Mouse (Mus musculus) adrenal gland, adult (tissue): ENCODE measurements around the gene Fam222b.
"Not testable (repeated sequence)": the region's sequence is repeated elsewhere in the genome, so short reads cannot be mapped to it uniquely, and the experiment has no call there.

Source experiments
- DNase-seq, 2 experiments: peaks; one replicate each; pipeline ENCODE4 v3.0.0; 2022 to 2023; ENCODE audit warnings: low spot score in 1 of 2; ENCODE audit not compliant: inconsistent age in 2 of 2

The Fam222b gene

DNA sequence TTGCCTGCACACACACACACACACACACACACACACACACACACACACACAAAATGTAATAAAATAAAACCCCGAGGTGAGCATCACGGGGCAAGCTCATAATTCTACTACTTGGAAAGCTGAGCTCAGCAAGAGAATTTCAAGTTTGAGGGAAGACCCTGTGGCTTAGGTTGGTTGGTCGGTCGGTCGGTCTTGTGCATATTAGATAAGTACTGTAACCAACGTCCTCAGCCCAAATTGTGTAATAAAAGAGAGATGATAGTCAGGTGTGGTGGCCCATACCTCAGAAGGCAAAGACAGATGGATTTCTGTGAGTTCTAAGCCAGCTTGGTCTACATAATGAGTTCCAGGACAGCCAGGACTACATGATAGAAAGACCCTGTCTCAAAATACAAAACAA is 39.5 kb downstream of the Fam222b start:
- no peak for DNase-seq

DNA sequence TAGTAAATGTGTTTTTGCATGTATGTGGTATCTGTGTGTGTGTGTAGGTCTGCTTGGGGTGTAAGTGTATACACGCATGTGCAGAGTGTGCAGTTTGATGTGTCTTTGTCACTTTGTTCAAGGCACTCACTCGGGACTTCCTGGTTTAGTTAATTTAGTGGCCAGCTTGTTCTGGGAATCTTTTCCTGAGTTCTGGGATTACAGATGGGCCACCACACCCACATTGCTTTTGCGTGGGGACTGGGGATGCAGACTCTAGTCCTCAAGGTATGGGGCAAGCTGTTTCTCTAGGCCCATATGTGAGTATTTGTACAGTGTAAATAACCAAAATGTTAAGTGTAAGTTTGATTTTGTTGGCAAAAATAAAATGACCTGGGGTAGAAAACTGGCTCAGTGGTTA is 39.9 kb downstream of the Fam222b start:
- no peak for DNase-seq

DNA sequence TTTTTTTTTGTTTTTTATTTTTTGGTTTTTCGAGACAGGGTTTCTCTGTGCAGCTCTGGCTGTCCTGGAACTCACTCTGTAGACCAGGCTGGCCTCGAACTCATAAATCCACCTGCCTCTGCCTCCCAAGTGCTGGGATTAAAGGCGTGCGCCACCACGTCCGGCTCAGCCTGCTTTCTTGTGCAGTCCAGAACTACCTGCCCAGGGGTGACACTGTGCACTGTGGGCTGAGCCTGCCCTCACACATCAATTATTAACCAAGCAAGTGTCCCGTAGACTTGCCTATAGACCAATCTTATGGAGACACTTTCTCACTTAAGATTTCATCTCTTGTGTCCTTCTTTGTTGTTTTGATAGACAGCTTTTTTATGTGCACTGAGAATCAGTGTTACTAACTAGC is 40.9 kb downstream of the Fam222b start:
- not testable (repeated sequence) for DNase-seq

DNA sequence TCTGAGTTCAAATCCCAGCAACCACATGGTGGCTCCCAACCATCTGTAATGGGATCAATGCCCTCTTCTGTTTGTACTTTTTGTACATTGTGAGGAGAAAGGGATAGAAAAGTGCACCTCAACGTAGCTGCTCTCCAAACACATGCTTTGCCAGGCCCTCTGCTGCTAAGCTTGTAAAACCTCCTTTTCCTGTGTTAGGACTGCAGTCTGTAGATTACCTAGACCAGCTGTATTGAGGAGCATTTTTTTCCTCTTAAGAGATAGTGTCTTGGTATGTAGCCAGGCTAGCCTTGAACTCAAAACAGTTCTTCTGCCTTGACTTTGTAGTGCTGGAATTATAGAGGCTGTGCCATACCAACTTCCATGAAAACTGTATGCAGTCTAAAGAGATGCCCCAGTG is 41.7 kb downstream of the Fam222b start:
- no peak for DNase-seq

DNA sequence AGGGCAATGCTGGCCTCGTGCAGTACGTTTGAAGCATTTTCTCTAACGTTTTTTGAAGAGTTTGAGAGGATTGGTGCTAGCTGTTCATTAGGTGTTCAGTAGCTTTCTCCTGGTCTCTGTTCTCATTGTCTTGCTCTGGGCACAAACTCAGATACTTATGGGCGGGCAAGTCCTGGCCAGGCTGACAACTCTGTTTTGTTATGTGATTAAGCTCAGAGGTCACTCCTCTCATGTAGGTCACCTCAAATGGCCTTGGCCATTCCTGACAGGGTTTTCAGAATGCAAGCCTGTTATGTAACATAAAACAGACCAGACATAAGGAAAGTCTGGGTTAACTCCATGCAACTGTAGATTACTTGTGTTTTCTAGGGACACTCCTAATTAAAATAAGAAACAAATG is 43.1 kb downstream of the Fam222b start:
- peak; percentile 45 to 84 for DNase-seq

DNA sequence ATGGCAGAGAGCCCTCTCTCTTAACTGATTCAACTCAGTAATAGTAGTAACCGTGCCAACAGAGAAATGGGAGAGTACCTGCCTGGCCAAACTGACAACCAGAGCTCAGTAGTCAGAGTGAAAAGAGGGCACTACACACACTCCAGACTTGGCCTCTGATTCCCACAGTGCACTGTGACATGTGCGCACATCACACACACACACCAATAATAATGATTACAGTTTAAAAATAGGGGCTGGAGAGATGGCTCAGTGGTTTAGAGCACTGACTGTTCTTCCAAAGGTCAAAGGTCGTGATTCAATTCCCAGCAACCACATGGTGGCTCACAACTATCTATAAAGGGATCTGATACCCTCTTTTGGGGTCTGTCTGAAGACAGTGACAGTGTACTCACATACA is 43.6 kb downstream of the Fam222b start:
- DNase-seq = no peak

DNA sequence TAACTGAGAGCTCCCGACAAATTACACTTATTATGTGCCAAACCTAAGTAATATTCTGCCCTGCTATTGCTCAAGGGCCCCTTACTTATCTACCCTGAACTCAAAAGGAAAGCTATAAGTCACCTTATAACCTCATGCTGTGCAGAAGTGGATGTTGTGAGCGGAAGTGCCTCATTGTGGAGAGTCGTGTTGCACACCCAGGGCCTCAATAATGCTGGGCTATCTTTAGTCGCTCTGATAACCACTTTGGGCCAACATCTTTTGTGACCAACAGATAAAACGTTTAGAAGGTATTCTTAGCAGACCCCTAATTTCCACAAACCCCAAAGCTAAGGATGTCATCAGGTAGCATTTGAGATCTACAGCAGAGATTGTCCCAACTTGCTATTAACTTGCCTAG is 46.2 kb downstream of the Fam222b start:
- no peak for DNase-seq

DNA sequence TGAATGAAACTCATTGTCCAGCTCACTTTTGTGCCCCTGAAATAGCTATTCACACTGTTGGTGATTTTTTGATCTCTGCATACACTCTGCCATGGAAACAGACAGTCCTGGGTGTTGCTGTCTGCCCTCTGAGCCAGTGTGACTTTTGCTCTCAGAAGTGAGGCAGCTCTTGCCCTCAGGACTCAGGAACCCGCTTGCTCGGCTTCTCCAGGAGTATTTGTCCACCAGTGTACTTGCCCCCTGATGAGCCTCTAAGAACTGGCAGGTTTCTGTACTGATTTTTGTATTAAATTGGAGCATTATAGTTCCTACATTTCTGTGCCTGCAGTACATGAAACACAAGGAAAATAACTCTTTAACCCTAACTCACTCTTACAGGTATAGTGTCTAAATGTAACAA is 49.1 kb downstream of the Fam222b start:
- DNase-seq = no peak

DNA sequence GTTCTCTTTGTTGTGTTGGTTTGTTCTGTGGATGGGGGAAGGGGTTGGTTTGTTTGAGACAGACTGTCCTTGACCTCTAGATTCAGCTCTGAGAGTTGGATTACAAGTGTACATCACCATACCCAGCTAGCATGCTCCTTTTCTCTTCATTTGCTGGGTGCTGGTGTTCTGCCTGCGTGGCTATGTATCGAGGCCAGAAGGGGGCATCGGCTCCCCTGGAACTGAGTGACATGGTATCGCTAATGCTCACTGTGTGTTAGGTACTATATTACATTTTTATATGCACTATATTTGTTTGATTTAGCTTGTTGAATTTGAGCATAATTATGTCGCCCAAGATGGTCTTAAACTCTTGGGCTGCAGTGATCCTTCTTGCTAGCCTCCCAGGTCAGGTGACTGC is 51.7 kb downstream of the Fam222b start:
- DNase-seq = peak in 1 of 2 experiments; percentile 44

DNA sequence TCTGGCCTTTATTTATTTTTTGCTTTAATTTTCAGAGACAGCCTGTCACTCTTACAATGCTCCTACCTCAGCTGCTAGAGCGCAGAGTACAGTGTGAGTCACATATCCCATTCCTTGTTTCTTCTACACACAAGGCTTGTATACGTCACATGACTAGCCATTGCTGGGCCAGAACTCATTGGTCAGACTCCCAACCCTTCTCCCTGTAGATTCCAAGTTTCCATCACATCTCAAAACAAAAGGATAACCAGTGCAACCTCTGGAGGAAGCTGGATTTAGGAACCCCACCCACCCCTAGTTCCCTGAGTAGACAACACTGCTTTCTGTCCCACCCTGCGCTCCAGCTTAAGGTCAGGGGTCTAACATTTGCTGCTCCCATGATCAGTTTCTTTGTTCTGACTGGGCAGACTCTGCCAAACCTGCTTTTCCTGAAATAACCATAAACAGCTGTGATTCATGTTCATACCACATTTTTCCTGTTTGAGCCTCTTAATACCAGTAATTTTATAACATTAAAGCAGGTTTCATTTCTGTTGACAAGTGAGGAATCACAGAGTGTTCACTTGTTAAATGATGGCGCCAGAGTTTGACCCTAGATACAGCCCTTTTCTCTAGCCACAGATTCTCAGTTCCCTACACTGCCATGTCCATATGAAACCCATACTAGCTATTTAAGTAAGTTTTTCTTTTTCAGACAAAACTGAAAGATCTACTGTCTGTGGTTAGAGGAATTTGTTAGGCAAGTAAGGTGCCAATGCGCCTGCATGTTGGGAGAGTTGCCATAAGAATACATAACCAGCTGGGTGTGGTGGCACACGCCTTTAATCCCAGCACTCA is 52.5 kb downstream of the Fam222b start:
- no peak for DNase-seq

DNA sequence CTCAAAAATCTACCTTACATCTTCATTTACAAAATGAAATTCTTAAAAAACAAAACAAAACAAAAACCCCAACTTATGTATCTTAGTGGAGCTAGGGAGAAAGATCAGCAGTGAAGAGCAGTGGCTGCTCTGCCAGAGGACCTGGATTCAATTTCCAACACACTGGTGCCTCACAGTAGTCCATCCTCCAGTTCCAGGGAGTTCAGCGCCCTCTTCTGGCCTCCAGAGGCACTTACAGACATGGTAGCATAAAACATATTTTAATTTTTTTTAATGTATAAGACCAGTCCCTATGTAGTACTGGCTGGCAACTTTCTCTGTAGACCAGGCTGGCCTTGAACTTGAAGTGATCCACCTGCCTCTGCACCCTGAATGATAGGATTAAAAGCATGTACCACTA is 56.7 kb downstream of the Fam222b start:
- DNase-seq = peak; percentile 47 to 67

DNA sequence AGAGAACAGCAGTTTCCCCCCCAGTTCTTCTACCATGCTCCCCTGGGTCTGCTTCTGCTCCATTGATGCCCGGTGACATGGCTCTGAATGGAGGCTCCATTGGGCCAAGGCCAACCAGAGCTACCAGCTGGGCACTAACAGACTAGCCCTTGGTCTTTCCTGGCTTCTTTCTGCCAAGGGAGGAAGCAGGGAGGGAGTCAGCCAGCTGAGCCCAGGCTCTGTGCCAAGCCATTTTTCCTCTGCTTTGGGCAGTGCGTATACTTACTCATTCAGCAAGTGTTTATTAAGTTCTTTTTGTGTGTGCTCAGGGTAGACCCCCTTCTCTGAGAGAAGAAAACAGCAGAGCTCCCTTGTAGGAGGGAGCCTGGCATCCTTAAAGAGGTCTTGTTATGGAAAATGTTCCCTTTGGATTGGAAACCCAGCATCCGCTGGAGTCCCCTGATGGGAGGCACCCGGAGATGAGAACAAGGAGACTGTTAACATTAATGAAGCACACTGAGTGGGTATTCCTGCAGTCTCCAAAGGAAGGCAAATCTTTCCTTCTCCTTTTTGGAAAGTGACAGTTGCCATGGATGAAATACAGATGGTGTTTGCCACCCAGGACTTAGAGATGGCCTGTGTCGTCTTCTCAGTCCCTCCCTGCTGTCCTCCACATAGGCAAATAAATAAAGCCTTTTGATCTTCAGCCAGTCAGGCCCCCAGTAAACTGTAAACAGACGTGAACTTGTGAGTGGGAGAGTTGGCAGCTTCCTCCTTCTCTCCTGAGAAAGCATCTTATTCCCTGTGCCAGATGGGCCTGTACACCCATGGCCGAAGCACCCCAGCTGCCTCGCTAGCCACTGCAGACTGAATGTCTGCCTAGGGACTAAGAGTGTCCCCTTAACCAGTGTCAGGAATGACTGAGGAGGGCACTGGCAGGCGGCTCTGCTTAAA is 58.1 kb downstream of the Fam222b start:
- peak; percentile 83 to 92 for DNase-seq

DNA sequence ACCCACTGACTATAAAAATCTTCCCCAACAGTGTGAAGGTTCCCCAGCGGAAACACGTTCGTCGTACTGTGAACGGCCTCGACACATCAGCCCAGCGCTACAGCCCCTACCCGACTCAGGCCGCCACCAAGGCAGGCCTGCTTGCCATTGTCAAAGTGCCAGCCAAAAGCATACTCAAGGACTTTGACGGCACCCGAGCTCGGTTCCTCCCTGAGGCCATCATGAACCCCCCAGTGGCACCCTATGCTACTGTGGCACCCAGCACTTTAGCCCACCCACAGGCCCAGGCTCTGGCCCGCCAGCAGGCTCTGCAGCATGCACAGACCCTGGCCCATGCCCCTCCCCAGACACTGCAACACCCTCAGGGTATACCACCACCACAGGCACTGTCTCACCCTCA is 59.3 kb downstream of the Fam222b start:
- peak; percentile 24 to 61 for DNase-seq

DNA sequence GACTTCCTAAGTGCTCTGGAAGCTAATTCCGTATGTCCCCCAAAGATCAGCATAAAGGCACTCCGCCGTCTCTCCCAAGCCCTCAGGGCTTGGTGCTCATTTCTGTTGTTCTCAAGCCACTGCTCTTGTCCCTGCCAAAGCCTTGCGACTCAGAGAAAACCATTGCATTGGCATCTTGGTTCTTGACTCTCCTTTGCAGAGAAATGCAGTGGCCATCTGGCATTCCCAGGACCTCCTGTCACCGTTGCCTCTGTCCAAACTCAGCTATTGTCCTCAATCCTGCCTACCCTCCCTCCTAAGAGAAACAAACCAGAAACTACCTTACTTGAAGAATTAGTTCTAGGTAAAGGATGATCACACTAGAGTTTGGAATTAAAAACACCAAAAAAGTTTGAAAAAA is 61.2 kb downstream of the Fam222b start:
- no peak for DNase-seq

DNA sequence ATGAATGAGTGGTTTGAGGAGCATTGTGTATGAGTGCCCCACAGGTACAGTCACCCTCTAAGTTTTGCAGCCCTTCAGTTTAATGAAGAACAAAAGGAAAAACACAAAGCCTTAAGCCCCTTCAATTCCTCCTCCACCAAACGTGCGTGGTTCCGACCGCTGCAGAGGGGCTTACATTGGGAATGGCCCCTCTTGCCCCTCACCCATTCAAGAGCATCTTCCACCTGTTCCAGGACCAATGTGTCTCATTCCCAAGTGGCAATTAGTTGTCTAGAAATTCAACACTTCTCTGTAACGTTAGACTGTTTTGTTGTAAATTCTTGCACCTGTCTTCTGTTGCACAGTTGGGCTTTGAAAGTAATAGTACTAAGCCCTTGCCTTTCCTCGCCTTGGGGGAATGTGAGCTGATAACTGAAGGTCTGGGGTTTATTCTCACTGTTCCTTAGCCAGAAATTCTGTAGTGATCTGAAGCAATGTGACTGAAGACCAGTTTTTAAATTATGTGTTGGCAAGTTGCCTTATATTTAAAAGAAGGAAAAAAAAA is 61.8 kb downstream of the Fam222b start:
- no peak for DNase-seq

DNA sequence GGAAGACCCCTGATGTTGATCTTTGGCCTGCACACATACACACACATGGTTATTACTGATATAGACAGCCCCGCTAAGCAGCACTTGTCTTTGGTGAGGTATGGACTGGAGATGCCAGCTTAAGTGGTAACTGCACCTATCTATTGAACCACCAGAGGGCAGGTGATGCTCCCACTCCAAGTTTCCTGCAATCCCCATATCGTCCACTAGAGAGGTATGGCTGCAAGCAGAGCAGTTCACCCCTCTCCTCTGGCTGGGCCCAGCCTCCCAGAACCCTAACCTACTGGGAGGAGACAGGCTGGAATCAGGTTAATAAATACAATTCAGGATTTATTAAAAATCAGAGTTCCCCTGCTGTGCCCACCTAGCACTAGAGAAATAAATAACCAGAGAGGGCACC is 64.6 kb downstream of the Fam222b start:
- DNase-seq = peak; percentile 81 to 95

DNA sequence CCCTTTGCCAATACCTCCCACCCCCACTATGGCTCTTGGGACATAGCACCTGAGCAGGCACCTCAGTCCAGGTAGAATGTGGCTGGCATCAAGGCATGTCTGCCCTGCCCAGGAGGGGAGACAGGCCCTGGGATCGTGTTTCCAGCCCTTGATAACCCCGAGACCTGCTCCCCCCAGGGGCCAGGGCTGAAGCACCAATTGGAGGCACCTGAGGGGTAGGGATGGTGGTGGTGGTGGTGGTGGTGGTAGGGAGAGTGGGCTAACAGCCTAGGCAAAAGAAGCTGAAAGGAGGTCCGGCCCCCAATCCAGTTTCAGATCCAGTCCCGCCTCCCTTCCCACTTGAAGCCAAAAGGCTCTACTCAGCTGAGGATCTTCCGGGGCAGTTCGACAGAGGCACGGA is 65.1 kb downstream of the Fam222b start:
- peak in 1 of 2 experiments; percentile 26 for DNase-seq

DNA sequence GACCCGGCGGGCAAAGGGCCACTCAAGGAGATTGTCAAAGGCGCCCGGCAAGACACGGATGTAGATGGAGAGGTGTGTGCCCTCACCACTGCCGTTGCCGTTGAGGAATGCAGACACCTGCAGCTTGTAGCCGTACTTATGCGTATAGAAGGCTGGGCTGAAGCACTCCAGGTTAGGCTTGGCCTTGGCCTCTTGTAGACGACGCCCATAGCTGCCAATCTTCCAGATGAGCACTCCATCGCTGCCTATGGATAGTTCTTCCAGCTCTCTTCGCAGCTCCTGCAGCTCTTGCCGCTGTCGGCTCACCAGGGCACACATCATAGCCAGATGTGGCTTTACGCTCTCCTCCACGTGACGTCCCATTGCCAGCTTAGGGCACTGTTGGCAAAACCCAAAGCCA is 65.7 kb downstream of the Fam222b start:
- peak; percentile 12 to 56 for DNase-seq

DNA sequence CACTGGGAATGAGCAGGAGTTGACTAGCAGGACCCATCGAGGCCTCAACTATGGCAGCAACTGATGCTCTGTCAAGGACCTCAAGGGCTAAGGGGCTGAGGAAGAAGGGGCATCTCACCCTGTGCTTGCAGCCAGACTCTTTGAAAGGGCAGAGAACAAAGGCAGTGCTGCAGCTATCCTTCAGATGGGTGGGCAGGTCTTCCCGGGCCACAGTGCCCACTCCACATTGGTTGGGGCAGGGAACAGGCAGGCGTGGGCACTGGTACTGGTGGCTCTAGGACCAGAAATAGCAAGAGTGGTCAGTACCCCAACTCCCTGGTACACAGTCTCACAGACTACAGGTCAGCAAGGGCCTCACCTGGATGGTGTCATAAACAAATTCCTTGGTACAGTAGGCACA is 66.2 kb downstream of the Fam222b start:
- peak in 1 of 2 experiments; percentile 15 for DNase-seq

DNA sequence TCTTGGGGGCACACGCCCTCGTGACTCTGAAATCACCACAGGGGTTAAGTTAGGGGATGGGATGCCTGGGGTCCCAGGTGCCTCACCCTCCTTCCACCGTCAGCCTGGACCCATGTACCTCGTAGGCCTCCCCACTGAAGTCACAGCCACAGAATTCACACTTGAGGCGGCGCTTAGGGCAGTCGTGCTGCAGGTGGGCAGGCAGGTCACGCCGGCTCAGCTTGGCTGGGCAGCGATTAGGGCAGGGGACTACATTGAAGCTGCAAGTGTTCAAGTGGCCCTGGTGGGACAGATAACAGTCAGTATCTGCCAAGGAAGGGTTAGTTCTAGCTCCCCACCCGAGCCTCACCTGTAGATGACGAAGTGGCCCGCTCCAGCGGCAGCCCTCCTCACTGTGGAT is 66.7 kb downstream of the Fam222b start:
- peak; percentile 21 to 43 for DNase-seq

DNA sequence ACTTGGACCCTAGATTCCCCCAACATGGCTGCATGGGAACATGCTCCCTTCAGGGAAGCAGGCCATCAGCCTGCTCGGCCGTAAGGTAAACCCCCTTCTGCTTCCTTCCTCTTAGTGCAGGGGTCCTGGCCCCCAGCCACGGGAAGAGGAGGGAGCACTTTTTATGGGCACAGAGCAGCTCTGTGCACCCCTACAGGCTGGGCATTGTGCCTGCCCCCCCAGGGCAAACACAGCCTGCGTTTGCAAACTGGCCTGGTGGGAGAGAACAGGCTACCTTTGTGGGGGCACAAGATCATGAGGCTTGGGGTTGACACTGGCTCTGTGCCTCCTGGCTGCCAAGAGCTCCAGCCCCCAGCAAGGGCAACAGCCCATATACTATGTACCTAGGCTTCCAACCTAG is 67.5 kb downstream of the Fam222b start:
- DNase-seq = peak; percentile 25 to 45

DNA sequence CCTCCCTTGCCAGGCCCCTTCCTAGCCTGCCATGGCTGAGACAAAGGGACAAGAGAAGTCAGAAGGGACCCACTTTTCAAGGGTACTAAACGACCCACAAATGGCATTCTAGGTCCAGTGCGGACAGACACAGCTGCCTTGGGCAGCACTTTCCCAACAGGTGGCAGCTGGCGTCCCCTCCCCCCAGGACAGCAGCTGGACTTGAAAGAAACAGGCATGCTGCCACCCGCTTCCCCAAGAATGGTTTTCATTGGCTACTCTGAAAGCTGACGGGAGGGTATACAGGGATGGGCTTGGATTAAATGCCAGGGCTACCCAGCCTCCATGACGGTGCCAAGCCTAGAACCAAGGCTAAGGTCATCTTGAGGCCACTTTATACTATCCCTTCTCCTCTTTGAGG is 68.0 kb downstream of the Fam222b start:
- DNase-seq = peak; percentile 75 to 91
